Mouse (Mus musculus) spleen, postnatal 4 days (tissue): ENCODE measurements around the gene Disp2.

Experiments
- DNase-seq, 2 experiments: peaks; one replicate each; pipeline ENCODE4 v3.0.0; 2022; ENCODE audit warnings: low spot score in 2 of 2

The Disp2 gene

DNA sequence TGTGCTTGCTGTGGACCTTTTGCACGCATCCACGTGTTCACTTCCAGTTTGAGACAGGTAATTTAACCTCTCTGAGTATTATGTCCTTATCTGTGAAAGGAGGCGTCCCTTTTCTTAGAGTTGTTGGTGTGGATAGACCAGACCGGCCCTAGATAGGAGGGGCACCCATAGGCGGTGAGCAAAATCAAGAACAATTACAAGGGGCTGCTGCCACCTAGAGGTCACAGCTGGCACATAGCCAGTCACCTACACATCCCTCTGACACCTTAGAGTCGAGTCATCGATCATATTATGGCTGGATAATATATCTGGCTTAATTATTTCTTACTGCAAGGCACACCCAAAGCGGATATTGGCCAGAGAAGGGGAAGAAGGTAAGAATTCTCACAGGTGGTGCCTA is 19.7 kb upstream of the Disp2 start:
- DNase-seq: peak; percentile 77 to 85

DNA sequence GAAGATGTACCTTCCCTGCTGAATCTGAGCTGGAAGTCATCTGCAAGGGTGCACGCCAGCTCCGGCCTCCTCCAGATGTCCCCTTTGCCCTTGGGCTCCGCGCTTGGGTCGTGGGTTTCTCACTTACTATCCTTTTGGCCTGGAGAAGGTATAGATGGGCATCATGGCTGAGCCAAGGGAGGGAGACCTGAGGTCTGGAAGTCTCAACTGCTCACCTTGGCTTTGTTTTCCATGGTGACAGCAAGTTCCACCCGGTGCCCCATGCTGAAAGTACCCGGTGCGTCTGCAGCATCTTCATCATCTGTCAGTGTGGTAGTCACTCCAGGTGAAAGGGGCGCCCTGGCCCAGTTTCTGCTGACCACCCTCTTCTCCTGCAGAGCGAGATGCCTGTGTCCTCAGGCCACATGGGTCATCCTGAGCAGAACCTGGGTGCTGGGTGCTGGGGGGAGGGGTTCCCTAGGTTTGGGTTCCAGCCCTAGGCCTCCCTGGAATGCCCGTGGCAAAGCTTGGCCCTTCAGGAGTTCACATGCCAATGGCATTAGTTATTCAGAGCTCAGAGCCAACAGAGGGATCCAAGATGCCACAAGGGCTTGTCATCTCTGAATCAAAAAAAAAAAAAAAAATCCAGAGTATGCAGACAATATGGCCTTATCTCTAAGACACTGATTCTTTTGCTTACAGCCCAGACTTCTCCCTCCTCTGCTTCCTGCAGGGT is 19.1 kb upstream of the Disp2 start:
- DNase-seq: no peak

DNA sequence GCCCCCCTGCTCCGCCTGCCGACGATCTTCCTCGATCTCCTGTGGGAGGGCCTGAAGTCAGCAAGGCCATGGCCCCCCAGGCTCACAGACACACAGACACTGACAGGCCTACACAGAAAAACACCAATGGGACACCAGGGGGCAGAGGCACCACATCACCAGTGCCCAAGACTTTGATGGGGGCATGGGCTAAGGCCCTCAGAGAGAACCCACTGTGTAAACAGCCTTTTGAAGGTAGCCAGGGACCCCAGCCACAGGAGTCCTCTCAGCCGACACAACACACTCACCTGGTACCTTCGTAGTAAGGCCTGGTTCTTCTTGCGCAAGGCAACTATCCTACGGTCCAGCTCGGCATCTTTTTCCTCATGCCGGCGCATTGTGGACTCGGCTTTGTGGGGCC is 18.2 kb upstream of the Disp2 start:
- DNase-seq: no peak

- peak; percentile 83 to 88 for DNase-seq
These were observed 17.4 kb upstream of the Disp2 start, which contains the start of gene Ccdc9b for GRCm38 (mm10) chr2:118761906-118762783. TSS of gene Ccdc9b (minus strand) at chr2:118762661.

- DNase-seq: no peak
These were observed 16.8 kb upstream of the Disp2 start for GRCm38 (mm10) chr2:118762784-118763148.

- DNase-seq: no peak
These were observed 16.1 kb upstream of the Disp2 start for GRCm38 (mm10) chr2:118763469-118763868.

DNA sequence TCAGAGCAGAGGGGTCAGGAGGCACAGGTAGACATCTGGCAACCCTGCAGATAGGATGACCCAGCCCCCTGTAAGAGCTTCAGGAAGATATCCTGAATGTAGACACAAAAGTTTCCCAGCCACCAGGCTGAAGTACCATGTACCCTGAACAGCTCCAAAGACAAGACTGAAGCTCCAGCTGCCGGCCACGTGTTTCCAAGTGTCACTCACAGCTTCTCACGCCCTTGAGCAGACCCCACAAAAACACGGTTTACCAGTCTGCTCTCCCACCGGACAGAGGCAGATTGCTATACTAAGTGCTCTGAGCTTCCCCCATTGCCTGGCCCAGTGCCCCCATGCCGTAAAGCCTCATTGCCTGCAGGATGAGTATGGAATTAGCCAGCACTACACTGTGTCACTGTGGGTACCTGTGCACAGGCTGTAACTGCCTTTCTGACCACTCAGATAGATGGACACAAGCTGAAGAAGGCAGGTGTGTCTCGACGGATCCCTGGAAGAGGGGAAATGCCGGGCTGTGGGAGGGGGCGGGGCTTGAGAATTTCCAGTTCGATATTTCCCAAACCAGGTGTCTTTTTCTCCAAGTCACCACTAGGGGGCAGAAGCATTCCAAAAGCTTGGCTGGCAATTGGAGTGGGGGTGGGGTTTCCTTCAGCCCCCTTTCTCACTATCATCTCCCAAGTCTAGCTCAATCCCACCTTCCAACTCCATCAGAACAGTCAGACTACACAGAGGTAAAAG is 15.3 kb upstream of the Disp2 start:
- DNase-seq: no peak

- no peak for DNase-seq
These were observed 14.6 kb upstream of the Disp2 start for GRCm38 (mm10) chr2:118764875-118765274.

DNA sequence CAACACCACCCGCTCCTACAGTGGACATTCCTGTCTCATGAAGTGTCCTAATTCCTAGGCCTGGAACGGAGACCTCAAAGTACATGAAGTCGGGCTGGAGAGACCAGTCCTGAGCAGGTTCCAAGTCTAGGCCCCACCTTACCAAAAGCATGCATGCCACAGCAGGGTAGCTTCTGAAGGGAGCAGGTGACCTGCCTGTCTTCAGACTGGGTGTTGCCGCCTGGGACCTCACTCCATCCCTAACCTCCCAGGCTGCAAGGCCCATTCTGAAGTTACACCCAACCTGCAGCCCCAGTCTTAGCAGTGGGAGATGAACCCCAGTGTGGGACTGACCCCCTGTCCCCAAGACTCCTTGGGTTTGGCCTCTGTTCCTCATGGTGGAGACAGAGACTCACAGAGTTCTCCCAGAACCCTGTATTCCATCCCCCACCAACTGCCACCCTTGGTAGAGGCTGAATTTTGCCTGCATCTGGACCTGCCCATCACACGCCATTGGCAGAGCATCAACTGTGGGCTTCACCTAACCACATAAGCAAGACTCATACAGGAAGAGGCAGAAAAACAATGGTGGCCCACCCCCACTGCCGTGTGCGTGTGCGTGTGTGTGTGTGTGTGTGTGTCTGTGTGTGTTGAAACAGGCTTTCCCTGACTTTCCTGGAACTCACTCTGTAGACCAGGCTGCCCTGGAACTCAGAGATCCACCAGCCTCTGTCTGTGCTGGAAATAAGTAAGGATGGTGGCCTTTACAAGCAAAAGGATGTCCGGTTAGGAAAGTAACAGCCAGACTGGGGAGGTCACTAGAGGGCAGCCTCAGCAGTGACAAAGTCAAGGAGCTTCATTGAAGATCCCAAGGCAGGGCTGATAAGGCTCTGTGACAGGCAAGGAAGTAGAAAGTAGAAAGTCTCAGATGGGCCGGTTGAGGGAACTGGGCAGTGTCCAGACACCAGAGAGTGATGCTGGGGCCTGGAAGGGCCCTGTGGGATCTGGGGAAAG is 13.2 kb upstream of the Disp2 start:
- no peak for DNase-seq

DNA sequence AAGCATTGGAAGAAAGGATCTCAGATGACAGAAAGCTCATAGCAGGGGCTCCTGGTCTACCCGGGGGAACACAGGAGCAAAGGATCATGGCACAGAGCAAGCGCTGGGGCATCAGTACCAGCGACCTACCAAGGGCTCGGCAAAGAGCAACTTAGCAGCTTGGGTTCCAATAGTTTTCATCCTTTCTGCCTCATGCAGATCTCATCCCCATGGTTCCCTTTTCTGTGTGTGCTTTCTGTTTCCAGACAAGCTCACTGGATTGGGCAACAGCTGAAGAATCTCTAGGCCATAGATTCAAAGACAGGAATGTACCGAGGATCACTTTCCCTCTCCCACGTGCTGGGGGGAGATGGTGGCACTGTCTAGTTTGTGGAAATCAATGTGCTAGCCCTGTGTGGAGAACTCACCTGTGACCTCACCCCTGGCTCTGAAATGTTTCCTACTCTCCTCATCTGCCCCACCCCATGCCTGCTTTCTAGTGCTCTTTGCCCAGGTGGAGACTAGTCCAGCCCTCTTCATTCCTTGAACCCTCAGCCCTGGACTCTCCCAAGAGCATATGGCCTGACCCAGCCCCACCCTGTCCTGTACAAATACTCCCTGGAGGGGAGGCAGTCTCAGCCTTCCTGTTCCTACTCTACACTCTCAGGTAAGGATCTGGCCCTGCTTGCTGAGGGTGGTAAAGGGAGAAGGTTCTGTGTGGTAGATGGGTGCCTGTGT is 7.2 kb upstream of the Disp2 start, which contains the start of gene Phgr1:
Gene Phgr1, plus strand, starts transcription at position 612 of the 717 bp plus-strand sequence.
- DNase-seq: no peak

DNA sequence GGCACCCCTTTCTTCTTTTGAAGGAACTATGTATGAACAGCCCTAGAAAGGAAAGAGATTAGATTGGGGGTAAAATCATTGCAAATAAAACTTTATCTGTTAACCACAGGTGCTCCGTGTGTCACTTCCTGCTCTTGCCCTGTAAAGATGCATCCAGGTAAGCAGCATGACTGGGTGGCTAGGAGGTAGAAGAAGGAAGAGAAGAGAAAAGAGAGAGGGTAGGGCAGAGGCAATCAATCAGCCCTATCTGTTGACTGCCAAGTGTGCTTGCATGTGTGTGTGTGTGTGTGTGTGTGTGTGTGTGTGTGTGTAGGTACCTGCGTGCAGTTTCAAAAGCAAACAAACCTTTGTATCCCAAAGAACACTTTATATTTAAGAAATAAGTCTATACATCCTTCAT is 5.0 kb upstream of the Disp2 start:
- DNase-seq: no peak

GRCm38 (mm10) chr2:118775396-118775795 is 4.1 kb upstream of the Disp2 start:
- DNase-seq: no peak

DNA sequence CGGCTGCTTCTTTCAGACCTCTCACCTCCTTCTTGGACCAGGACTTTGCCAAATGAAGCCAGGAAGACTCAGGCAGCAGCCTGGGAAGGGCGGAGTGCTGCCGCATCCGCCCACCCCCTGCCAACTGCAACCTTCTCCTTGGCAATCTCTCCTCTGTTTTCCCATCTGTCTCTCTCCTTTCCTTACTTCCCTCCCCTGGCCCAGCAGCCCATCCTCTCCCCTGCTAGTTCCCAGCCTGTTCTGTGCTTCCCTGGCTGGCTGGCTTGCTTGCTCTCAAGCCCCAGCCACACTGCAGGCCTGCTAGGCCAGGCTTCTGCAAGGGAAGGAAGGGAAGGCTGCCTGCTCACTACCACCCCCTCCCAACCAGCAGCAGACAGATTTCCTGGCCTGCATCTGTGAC is 3.7 kb upstream of the Disp2 start:
- no peak for DNase-seq

- no peak for DNase-seq
These were observed 3.2 kb upstream of the Disp2 start for GRCm38 (mm10) chr2:118776295-118776694.

- DNase-seq: no peak
These were observed 1.1 kb upstream of the Disp2 start for GRCm38 (mm10) chr2:118778418-118778817.

DNA sequence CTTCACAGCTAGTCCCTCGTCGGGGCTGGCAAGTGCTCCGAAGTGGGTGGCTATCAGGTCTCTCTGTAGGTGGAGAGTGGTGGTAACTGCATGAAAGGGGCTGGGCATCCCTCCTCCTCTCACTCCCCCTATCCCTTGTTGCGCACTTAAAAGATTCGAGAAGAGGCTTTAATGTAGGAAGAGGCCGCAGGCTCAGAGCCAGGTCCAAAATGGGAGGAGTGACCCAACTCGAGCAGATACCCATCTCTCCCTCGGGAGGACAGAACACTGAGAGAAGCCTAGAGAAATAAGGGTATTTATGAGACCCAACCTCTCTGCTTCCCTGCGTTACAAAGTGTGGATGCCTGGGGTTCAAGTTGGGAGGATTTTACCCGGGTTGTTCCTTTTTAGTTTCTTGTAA is 454 bp upstream of the Disp2 start:
- DNase-seq: no peak

GRCm38 (mm10) chr2:118781115-118781514 is 1.6 kb downstream of the Disp2 start:
- DNase-seq: no peak

DNA sequence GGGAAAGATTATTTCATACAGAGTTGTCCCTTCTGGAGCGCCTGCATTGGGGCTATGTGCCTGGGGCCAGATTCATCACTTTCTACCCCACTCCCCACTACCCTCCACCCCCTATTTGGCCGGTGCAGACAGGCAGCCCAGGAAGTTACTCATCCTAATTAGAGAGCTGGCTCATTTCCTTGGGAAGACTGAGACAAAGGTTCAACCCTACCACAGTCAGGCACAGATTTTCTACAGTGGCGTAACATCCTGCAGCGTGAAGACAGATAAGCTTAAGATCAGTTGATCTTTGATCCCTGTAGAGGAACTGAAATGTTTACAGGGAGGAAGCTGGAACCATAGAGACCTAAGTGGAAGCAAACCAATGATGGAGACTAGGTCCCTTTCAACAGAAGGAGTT is 2.8 kb downstream of the Disp2 start:
- no peak for DNase-seq

GRCm38 (mm10) chr2:118783093-118783492 is 3.6 kb downstream of the Disp2 start:
- no peak for DNase-seq

DNA sequence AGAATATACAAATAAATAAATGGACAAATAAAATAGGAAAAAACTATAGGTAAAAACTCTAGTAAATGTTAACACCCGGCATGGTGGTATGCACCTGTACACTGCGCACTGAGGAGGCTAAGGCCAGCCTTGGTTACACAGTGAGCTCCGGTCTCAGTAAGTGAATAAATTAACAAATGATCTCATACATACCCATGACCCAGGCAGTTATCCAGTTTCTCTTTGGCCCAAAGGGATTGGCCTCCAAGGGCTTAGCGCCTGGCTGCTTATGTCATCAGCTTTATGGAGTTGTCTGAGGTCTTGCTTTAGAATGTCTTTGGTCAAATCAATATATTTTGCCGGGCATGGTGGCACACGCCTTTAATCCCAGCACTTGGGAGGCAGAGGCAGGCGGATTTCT is 4.1 kb downstream of the Disp2 start:
- no peak for DNase-seq
